Mouse (Mus musculus): ENCODE measurements around the gene Cacna2d1. TPM values are rescaled to one million over a fixed set of nuclear protein-coding genes. Genes with fewer than 3 reads are reported as not detected.

Cacna2d1 gene
- polyA plus RNA-seq, 1 experiment from 2014 or later: 25.4 TPM

- Histone ChIP-seq H3K27me3 (replicated peaks) (no peaks in the 10 kb centered on the region), H3K9me3 (replicated peaks) (no peaks in the 10 kb centered on the region), H3K4me3 (no peak overlapping the region), H3K27ac (ENCODE audit: poor library complexity, severe bottlenecking) (no peak overlapping the region), H3K36me3 (no peaks in the 10 kb centered on the region), H3K4me1 (replicated peaks) (0 out of 2 replicates have a peak, but pooled peaks cover 3% of the 10 kb centered on the region), H3K9ac (no peak overlapping the region), H3K4me2 (no peak overlapping the region)
- 73% methylated on average over 6 of the region's 6 CpGs for WGBS
- ATAC-seq (ENCODE audit: insufficient number of reproducible peaks, low FRiP score): no peak
Observed at GRCm38 (mm10) chr5:16234891-16235290, 300.4 kb downstream of the Cacna2d1 start.

GRCm38 (mm10) chr5:16235864-16236263 lies 301.4 kb downstream of the Cacna2d1 start:
- Histone ChIP-seq H3K9me3 (replicated peaks) (no peaks in the 10 kb centered on the region), H3K27ac (ENCODE audit: poor library complexity, severe bottlenecking) (no peak overlapping the region), H3K4me3 (no peak overlapping the region), H3K27me3 (replicated peaks) (no peaks in the 10 kb centered on the region), H3K4me1 (replicated peaks) (0 out of 2 replicates have a peak, but pooled peaks cover 3% of the 10 kb centered on the region), H3K36me3 (no peaks in the 10 kb centered on the region), H3K4me2 (no peak overlapping the region), H3K9ac (no peak overlapping the region)
- WGBS: 80% methylated on average over 2 of the region's 2 CpGs
- no peak for ATAC-seq (ENCODE audit: insufficient number of reproducible peaks, low FRiP score)

GRCm38 (mm10) chr5:16236608-16237007 lies 302.1 kb downstream of the Cacna2d1 start:
- H3K4me3 ChIP-seq: no peak overlapping the region
- no peak overlapping the region for H3K27ac ChIP-seq (ENCODE audit: poor library complexity, severe bottlenecking)
- H3K36me3 ChIP-seq: no peaks in the 10 kb centered on the region
- ATAC-seq (ENCODE audit: insufficient number of reproducible peaks, low FRiP score): no peak
- H3K9me3 ChIP-seq (replicated peaks): no peaks in the 10 kb centered on the region
- 81% methylated on average over 4 of the region's 4 CpGs for WGBS
- H3K4me1 ChIP-seq (replicated peaks): 0 out of 2 replicates have a peak, but pooled peaks cover 3% of the 10 kb centered on the region
- no peak overlapping the region for H3K9ac ChIP-seq
- no peak overlapping the region for H3K4me2 ChIP-seq
- H3K27me3 ChIP-seq (replicated peaks): no peaks in the 10 kb centered on the region

DNA sequence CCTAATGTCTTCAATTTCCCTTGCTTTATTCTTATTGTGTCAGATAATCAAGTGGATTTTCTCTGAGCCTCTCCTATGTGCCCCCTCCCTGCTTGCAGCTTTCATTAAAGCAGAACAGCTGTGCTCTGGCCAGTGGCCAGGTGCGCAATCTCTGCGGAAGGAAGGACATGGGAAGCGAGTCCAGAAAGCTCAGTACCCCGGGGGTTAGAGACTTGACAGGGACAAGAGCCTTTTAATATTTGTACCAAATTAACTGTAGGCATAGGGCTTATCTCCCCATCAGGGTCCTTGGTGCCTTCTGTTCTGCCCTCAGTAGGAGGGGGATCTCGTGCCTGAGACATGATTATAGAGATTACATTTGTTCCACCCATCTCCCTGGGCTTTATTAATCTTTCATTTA lies 303.5 kb downstream of the Cacna2d1 start:
- H3K9me3 ChIP-seq (replicated peaks): no peaks in the 10 kb centered on the region
- no peak overlapping the region for H3K4me2 ChIP-seq
- H3K27me3 ChIP-seq (replicated peaks): no peaks in the 10 kb centered on the region
- 0 out of 2 replicates have a peak, but pooled peaks have one; percentile 51 for ATAC-seq (ENCODE audit: insufficient number of reproducible peaks, low FRiP score)
- no peaks in the 10 kb centered on the region for H3K36me3 ChIP-seq
- H3K4me3 ChIP-seq: no peak overlapping the region
- 0 out of 2 replicates have a peak, but pooled peaks cover 3% of the 10 kb centered on the region for H3K4me1 ChIP-seq (replicated peaks)
- H3K27ac ChIP-seq (ENCODE audit: poor library complexity, severe bottlenecking): no peak overlapping the region
- WGBS: 38% methylated on average over 5 of the region's 5 CpGs
- H3K9ac ChIP-seq: no peak overlapping the region

DNA sequence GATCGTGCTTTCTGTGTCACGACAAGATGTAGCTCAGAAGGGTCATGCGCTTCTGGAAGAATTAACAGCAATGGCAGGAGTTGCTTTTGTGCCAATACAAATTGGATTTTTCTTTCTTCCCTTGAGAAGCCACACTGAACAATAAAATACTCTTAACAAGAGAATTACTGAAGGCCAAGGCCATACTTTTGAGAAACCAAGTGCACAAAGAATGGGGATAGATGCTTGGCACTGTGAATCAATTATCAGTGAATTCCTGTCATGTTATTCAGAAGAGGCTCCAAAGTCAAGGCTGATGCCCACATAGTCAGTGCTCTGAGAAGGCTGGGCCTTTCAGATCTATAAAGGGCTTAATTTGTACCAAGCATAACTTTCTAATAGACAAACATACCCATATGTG lies 305.8 kb downstream of the Cacna2d1 start:
- no peak overlapping the region for H3K9ac ChIP-seq
- H3K4me2 ChIP-seq: no peak overlapping the region
- H3K9me3 ChIP-seq (replicated peaks): no peaks in the 10 kb centered on the region
- ATAC-seq (ENCODE audit: insufficient number of reproducible peaks, low FRiP score): no peak
- H3K4me1 ChIP-seq (replicated peaks): 0 out of 2 replicates have a peak, but pooled peaks cover 3% of the 10 kb centered on the region
- H3K4me3 ChIP-seq: no peak overlapping the region
- no peak overlapping the region for H3K27ac ChIP-seq (ENCODE audit: poor library complexity, severe bottlenecking)
- no peaks in the 10 kb centered on the region for H3K36me3 ChIP-seq
- no peaks in the 10 kb centered on the region for H3K27me3 ChIP-seq (replicated peaks)
- 89% methylated on average over 3 of the region's 3 CpGs for WGBS

- Histone ChIP-seq H3K27ac (ENCODE audit: poor library complexity, severe bottlenecking) (no peak overlapping the region), H3K4me1 (replicated peaks) (no peaks in the 10 kb centered on the region), H3K4me3 (no peak overlapping the region), H3K36me3 (no peaks in the 10 kb centered on the region), H3K9me3 (replicated peaks) (no peaks in the 10 kb centered on the region), H3K27me3 (replicated peaks) (no peaks in the 10 kb centered on the region), H3K9ac (no peak overlapping the region), H3K4me2 (no peak overlapping the region)
- WGBS: 76% methylated on average over 2 of the region's 2 CpGs
- no peak for ATAC-seq (ENCODE audit: insufficient number of reproducible peaks, low FRiP score)
Observed at GRCm38 (mm10) chr5:16243599-16243998, 309.1 kb downstream of the Cacna2d1 start.

DNA sequence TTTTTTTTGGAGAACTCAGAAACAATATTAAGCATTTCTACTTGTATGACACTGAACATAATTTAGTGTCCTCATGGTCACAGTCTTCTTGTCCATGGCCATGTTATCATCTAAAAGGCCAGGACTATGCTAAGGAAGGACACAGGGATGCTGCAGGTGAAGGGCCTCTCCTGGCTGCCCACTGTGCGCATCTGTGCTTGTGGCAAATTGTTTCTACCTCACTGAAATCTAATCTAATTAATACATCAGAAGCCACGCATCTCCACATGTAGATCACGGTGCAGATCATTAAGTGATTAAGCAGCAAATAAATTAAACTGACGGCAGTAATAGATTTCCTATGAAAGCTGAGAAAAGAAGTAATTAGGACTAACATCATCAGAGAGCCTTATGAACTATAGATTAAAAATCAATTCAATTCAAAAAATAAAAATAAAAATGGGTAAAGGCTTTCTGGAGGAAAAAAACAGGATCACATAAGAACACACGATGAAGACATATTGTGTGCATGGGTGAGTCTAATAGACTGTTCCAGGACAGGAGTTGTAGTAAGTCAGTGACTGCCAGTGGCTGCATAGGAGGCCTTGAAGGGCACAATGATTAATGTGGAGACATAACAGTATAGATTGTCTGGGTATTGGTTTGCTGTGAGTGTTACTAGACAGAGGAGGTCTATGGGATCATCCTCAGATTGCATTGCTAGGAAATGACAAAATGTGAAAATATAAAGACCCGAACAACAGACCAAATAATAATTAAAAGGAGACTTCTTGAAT lies 318.4 kb downstream of the Cacna2d1 start:
- Histone ChIP-seq H3K27ac (ENCODE audit: poor library complexity, severe bottlenecking) (no peak overlapping the region), H3K9ac (no peak overlapping the region), H3K4me2 (no peak overlapping the region), H3K4me3 (no peak overlapping the region), H3K27me3 (replicated peaks) (no peaks in the 10 kb centered on the region), H3K9me3 (replicated peaks) (0 out of 2 replicates have a peak, but pooled peaks cover 5% of the 10 kb centered on the region), H3K4me1 (replicated peaks) (0 out of 2 replicates have a peak, but pooled peaks cover 2% of the 10 kb centered on the region), H3K36me3 (peaks cover 4% of the 10 kb centered on the region; the same call in 1 of the 2 replicates)
- ATAC-seq (ENCODE audit: insufficient number of reproducible peaks, low FRiP score): no peak
- WGBS: 86% methylated on average over 6 of the region's 6 CpGs

GRCm38 (mm10) chr5:16253768-16254167 lies 319.3 kb downstream of the Cacna2d1 start:
- H3K4me3 ChIP-seq: no peak overlapping the region
- H3K27ac ChIP-seq (ENCODE audit: poor library complexity, severe bottlenecking): peak overlapping the region; percentile 27; the same call in 1 of the 2 replicates
- no peak for ATAC-seq (ENCODE audit: insufficient number of reproducible peaks, low FRiP score)
- H3K9ac ChIP-seq: no peak overlapping the region
- 0 out of 2 replicates have a peak, but pooled peaks cover 2% of the 10 kb centered on the region for H3K4me1 ChIP-seq (replicated peaks)
- no peak overlapping the region for H3K4me2 ChIP-seq
- peaks cover 4% of the 10 kb centered on the region; the same call in 1 of the 2 replicates for H3K36me3 ChIP-seq
- WGBS: 44% methylated on average over 1 of the region's 1 CpGs
- H3K27me3 ChIP-seq (replicated peaks): no peaks in the 10 kb centered on the region
- H3K9me3 ChIP-seq (replicated peaks): 0 out of 2 replicates have a peak, but pooled peaks cover 5% of the 10 kb centered on the region

GRCm38 (mm10) chr5:16265385-16265784 lies 330.9 kb downstream of the Cacna2d1 start:
- 74% methylated on average over 6 of the region's 6 CpGs for WGBS
- H3K27ac ChIP-seq (ENCODE audit: poor library complexity, severe bottlenecking): no peak overlapping the region
- H3K4me1 ChIP-seq (replicated peaks): no peaks in the 10 kb centered on the region
- H3K36me3 ChIP-seq: peaks cover 5% of the 10 kb centered on the region; the same call in 1 of the 2 replicates
- no peak overlapping the region for H3K4me3 ChIP-seq
- no peaks in the 10 kb centered on the region for H3K27me3 ChIP-seq (replicated peaks)
- no peak overlapping the region for H3K9ac ChIP-seq
- H3K4me2 ChIP-seq: no peak overlapping the region
- H3K9me3 ChIP-seq (replicated peaks): no peaks in the 10 kb centered on the region
- ATAC-seq (ENCODE audit: insufficient number of reproducible peaks, low FRiP score): no peak

DNA sequence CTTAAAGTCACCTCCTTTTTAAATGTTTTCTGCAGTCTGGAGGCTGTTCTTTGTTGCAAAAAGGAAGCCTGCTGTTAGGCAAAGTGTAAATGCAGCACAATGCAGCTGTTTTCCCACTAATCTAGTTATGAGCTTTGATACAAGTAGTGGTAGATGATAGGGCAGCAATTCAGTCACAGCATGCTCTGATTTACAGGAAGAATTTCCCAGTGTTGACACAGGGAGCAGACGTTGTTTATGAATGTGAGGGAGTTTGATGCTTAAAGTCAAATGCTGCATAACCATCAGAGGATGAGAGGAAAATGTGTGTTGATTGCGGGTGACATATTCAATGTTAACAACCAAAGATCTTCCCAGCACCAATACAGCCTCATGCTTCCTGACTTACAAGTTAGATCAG lies 342.6 kb downstream of the Cacna2d1 start:
- no peaks in the 10 kb centered on the region for H3K27me3 ChIP-seq (replicated peaks)

GRCm38 (mm10) chr5:16281229-16281628 lies 346.7 kb downstream of the Cacna2d1 start:
- no peak overlapping the region for H3K4me2 ChIP-seq
- ATAC-seq (ENCODE audit: insufficient number of reproducible peaks, low FRiP score): no peak
- no peaks in the 10 kb centered on the region for H3K9me3 ChIP-seq (replicated peaks)
- H3K4me1 ChIP-seq (replicated peaks): no peaks in the 10 kb centered on the region
- H3K36me3 ChIP-seq: peaks cover 10% of the 10 kb centered on the region; the same call in 1 of the 2 replicates
- no peak overlapping the region for H3K27ac ChIP-seq (ENCODE audit: poor library complexity, severe bottlenecking)
- H3K27me3 ChIP-seq (replicated peaks): no peaks in the 10 kb centered on the region
- 76% methylated on average over 5 of the region's 5 CpGs for WGBS
- H3K4me3 ChIP-seq: no peak overlapping the region
- no peak overlapping the region for H3K9ac ChIP-seq

More for the DNA sequence above, 342.6 kb downstream of the Cacna2d1 start:
- Histone ChIP-seq H3K27ac (ENCODE audit: poor library complexity, severe bottlenecking) (no peak overlapping the region), H3K4me1 (replicated peaks) (no peaks in the 10 kb centered on the region), H3K9ac (no peak overlapping the region), H3K4me3 (no peak overlapping the region), H3K4me2 (no peak overlapping the region), H3K36me3 (peaks cover 14% of the 10 kb centered on the region), H3K9me3 (replicated peaks) (no peaks in the 10 kb centered on the region)
- 68% methylated on average over 2 of the region's 2 CpGs for WGBS
- ATAC-seq (ENCODE audit: insufficient number of reproducible peaks, low FRiP score): no peak
